ENCODE assay signal across 10 mouse cellular contexts in the genomic region with DNA sequence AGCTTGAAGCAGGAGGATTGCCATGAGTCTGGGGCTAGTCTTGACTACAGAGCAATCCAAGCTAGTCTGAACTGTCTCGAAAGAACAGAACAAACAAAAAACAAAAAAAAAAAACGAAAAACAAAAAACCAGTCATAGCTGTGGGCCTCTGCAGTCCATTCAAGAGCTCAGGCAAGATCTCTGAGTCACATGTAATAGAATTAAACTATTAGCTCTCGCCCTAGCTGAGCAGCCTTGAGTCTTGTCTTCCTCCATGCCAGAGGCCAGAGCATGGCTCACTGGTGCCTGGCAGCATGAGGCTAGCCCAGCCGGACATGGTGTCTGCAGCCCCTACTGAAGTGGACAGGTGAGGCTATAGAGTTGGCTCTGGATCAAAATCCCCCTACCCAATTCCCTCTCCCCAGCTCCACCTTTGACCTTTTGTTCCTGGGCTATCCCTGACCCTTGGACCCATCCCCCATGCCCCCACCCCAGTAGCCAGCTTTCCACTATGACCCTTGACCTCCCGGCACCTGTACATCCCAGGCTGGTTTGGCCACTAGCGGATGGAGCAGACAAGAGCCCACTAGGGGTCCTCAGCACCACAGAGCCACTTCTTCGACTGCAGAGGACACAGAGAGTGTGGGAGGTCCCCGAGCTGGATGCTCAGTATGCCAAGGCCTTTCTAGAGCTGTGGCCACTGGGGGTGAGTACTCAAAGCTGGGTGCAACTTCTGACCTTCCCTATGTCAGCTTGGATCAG. TPM values are rescaled to one million over a fixed set of nuclear protein-coding genes. Genes with fewer than 3 reads are reported as not detected.
DNase-seq lines count a peak whose midpoint lies in the region; ATAC-seq and TF ChIP-seq lines count a peak whose summit lies in the region.
"Had no signal": no experiment of that assay in that cellular context is flagged by ENCODE, and none has a peak within 500 bp of the region (broad histone marks: within the 10 kb centered on the region; RNA-seq: fewer than 3 reads in every experiment).

No protein-coding gene starts in this region.

- H3K4me3 ChIP-seq in kidney, adult 2 months (ENCODE audit: insufficient read depth, low read depth, low read length): no peak overlapping the region
- H3K4me3 ChIP-seq in intestine, postnatal 0 days (ENCODE audit: low read depth, low read length): no peak overlapping the region
- H3K4me3 ChIP-seq in liver, postnatal 0 days (ENCODE audit: low read depth, low read length): no peak overlapping the region

- no peaks in the 10 kb centered on the region for H3K4me1 ChIP-seq in kidney, adult 2 months (ENCODE audit: control insufficient read depth, insufficient read depth, low read length)
- peaks cover 5% of the 10 kb centered on the region; the same call in 1 of the 2 replicates for H3K4me1 ChIP-seq in intestine, postnatal 0 days (replicated peaks; ENCODE audit: control insufficient read depth, insufficient read depth, low read length)
- H3K4me1 ChIP-seq in liver, postnatal 0 days (ENCODE audit: insufficient read depth): peaks cover 15% of the 10 kb centered on the region

- no peak for ATAC-seq in intestine, postnatal 0 days
- no peak for ATAC-seq in liver, postnatal 0 days
- ATAC-seq: Patski had no signal

- 54% methylated on average over 8 of the region's 8 CpGs for WGBS in kidney, adult 2 months
- 62% methylated on average over 8 of the region's 8 CpGs for WGBS in intestine, postnatal 0 days
- WGBS in liver, postnatal 0 days (ENCODE audit: insufficient replicate concordance): 64% methylated on average over 8 of the region's 8 CpGs

- DNase-seq in kidney, adult 2 months: peak; percentile 45
- DNase-seq in kidney, adult 11 months: no peak
- peak; percentile 44 for DNase-seq in ZHBTc4 (ENCODE audit: low read depth, low spot score)
- DNase-seq in liver, postnatal 0 days: no peak
- no peak for DNase-seq in gastrocnemius, postnatal 25 days
- DNase-seq in gastrocnemius, postnatal 4 days (ENCODE audit: low spot score in 2 of 2): no peak
- DNase-seq in left cerebral cortex, adult 8-10 months (ENCODE audit: low spot score in 2 of 2): no peak

- H3K9ac ChIP-seq in intestine, postnatal 0 days (ENCODE audit: low read depth, low read length): no peak overlapping the region
- H3K9ac ChIP-seq in liver, postnatal 0 days (replicated peaks): no peak overlapping the region

- H3K36me3 ChIP-seq in kidney, adult 2 months (ENCODE audit: control insufficient read depth, insufficient read depth, low read length): no peaks in the 10 kb centered on the region; the same call in 1 of the 2 replicates
- peaks cover 26% of the 10 kb centered on the region for H3K36me3 ChIP-seq in intestine, postnatal 0 days (ENCODE audit: control insufficient read depth, insufficient read depth)
- peaks cover 6% of the 10 kb centered on the region; the same call in 1 of the 2 replicates for H3K36me3 ChIP-seq in liver, postnatal 0 days (replicated peaks; ENCODE audit: insufficient read depth, low read length)

- H3K9me3 ChIP-seq in intestine, postnatal 0 days (ENCODE audit: control insufficient read depth): no peaks in the 10 kb centered on the region
- no peaks in the 10 kb centered on the region for H3K9me3 ChIP-seq in liver, postnatal 0 days (ENCODE audit: low read length)

- H3K27me3 ChIP-seq in kidney, adult 2 months (replicated peaks; ENCODE audit: control insufficient read depth, insufficient read depth, low read length): no peaks in the 10 kb centered on the region
- H3K27me3 ChIP-seq in intestine, postnatal 0 days (replicated peaks; ENCODE audit: control insufficient read depth, insufficient read depth, low read length): no peaks in the 10 kb centered on the region
- H3K27me3 ChIP-seq in liver, postnatal 0 days (ENCODE audit: insufficient read depth, low read length): no peaks in the 10 kb centered on the region
- H3K27me3 ChIP-seq: Patski had no signal

- H3K27ac ChIP-seq in kidney, adult 2 months (ENCODE audit: insufficient read depth, low read depth, low read length): no peak overlapping the region
- no peak overlapping the region for H3K27ac ChIP-seq in intestine, postnatal 0 days (ENCODE audit: low read depth, low read length)
- H3K27ac ChIP-seq in liver, postnatal 0 days (ENCODE audit: low read depth): no peak overlapping the region

- TF ChIP-seq POLR2A in kidney, adult 2 months (IDR thresholded peaks at IDR 0.05; ENCODE audit: low read depth, low read length): no peak

- TF ChIP-seq CTCF in kidney, adult 2 months (conservative IDR thresholded peaks at IDR 0.05; ENCODE audit: insufficient read depth, insufficient read length, low read depth, low read length): peak; percentile 37; the same call in 1 of the 2 replicates
- TF ChIP-seq CTCF in intestine, postnatal 0 days (IDR thresholded peaks at IDR 0.05; ENCODE audit: low read depth): peak; percentile 65
- peak; percentile 43 for TF ChIP-seq CTCF in liver, postnatal 0 days (IDR thresholded peaks at IDR 0.05; ENCODE audit: low read depth)

- no peak for TF ChIP-seq EP300 in liver, postnatal 0 days (IDR thresholded peaks at IDR 0.05; ENCODE audit: low read depth)

- no peak overlapping the region for H3K4me2 ChIP-seq in intestine, postnatal 0 days (replicated peaks; ENCODE audit: low read depth)
- H3K4me2 ChIP-seq in liver, postnatal 0 days (ENCODE audit: low read depth, low read length): no peak overlapping the region

RNA-seq across cellular contexts. Expression of a gene that starts 1.5 kb away (rescaled TPM):
- polyA plus RNA-seq in kidney, adult 2 months (2012; rRNA removed): 2.9 and 5.9 TPM in 2 replicates
- polyA plus RNA-seq in intestine, postnatal 0 days (2015; fragmentation: Nextera tagmentation; extraction: Ambion mirVana): 1.6 and 2.2 TPM in 2 replicates
- 7.2 and 7.6 TPM in 2 replicates for polyA plus RNA-seq in liver, postnatal 0 days (2015; fragmentation: Nextera tagmentation; extraction: Ambion mirVana)
- total RNA-seq in gastrocnemius, postnatal 25 days (2021): under 1 TPM; 0.51 to 0.78 TPM
- 1 to 10 TPM; 1.7 to 1.8 TPM for total RNA-seq in gastrocnemius, postnatal 4 days (2021)
- total RNA-seq in left cerebral cortex, adult 8-10 months (2022): 1 to 10 TPM; 2.0 to 4.9 (median 4.1) TPM

RNA-seq across cellular contexts. Expression of a gene that starts 18.1 kb away (rescaled TPM):
- polyA plus RNA-seq in kidney, adult 2 months (2012; rRNA removed): 172 and 214 TPM in 2 replicates
- polyA plus RNA-seq in intestine, postnatal 0 days (2015; fragmentation: Nextera tagmentation; extraction: Ambion mirVana): 144 and 152 TPM in 2 replicates
- 82.0 and 88.6 TPM in 2 replicates for polyA plus RNA-seq in liver, postnatal 0 days (2015; fragmentation: Nextera tagmentation; extraction: Ambion mirVana)
- total RNA-seq in gastrocnemius, postnatal 25 days (2021): 100 to 1,000 TPM; 118 to 120 TPM
- 100 to 1,000 TPM; 369 to 382 TPM for total RNA-seq in gastrocnemius, postnatal 4 days (2021)
- 100 to 1,000 TPM; 433 to 466 (median 453) TPM for total RNA-seq in left cerebral cortex, adult 8-10 months (2022)

RNA-seq across cellular contexts. Expression of a gene that starts 22.9 kb away (rescaled TPM):
- 37.9 and 41.6 TPM in 2 replicates for polyA plus RNA-seq in kidney, adult 2 months (2012; rRNA removed)
- 33.1 and 33.2 TPM in 2 replicates for polyA plus RNA-seq in intestine, postnatal 0 days (2015; fragmentation: Nextera tagmentation; extraction: Ambion mirVana)
- polyA plus RNA-seq in liver, postnatal 0 days (2015; fragmentation: Nextera tagmentation; extraction: Ambion mirVana): 25.1 and 26.9 TPM in 2 replicates
- 10 to 100 TPM; 24.4 to 27.9 TPM for total RNA-seq in gastrocnemius, postnatal 25 days (2021)
- 10 to 100 TPM; 17.3 to 20.0 TPM for total RNA-seq in gastrocnemius, postnatal 4 days (2021)
- total RNA-seq in left cerebral cortex, adult 8-10 months (2022): 10 to 100 TPM; 32.2 to 34.7 (median 33.3) TPM

RNA-seq across cellular contexts. Expression of a gene that starts 23.7 kb away (rescaled TPM):
- 99.8 and 103 TPM in 2 replicates for polyA plus RNA-seq in kidney, adult 2 months (2012; rRNA removed)
- 76.8 and 79.2 TPM in 2 replicates for polyA plus RNA-seq in intestine, postnatal 0 days (2015; fragmentation: Nextera tagmentation; extraction: Ambion mirVana)
- 20.5 and 22.7 TPM in 2 replicates for polyA plus RNA-seq in liver, postnatal 0 days (2015; fragmentation: Nextera tagmentation; extraction: Ambion mirVana)
- 10 to 100 TPM; 81.6 to 82.3 TPM for total RNA-seq in gastrocnemius, postnatal 25 days (2021)
- 10 to 100 TPM; 82.3 to 83.2 TPM for total RNA-seq in gastrocnemius, postnatal 4 days (2021)
- total RNA-seq in left cerebral cortex, adult 8-10 months (2022): 100 to 1,000 TPM; 132 to 145 (median 141) TPM

RNA-seq across cellular contexts. Expression of a gene that starts 34.3 kb away (rescaled TPM):
- polyA plus RNA-seq in kidney, adult 2 months (2012; rRNA removed): not detected in 2 replicates
- not detected in 2 replicates for polyA plus RNA-seq in intestine, postnatal 0 days (2015; fragmentation: Nextera tagmentation; extraction: Ambion mirVana)
- polyA plus RNA-seq in liver, postnatal 0 days (2015; fragmentation: Nextera tagmentation; extraction: Ambion mirVana): not detected in 2 replicates
- total RNA-seq in gastrocnemius, postnatal 25 days (2021): not detected
- total RNA-seq in gastrocnemius, postnatal 4 days (2021): not detected
- 1 to 10 TPM; 1.7 to 2.8 (median 2.4) TPM for total RNA-seq in left cerebral cortex, adult 8-10 months (2022)
- total RNA-seq: common myeloid progenitor, adult 5-6 weeks had no signal
- polyA plus RNA-seq: Patski had no signal

Comparison
In these comparisons a context has a peak if more than half of its experiments do, and no peak if none do; other contexts are left out.
1. DNase-seq: peak in kidney, adult 2 months (single experiment) and ZHBTc4 (single experiment); none in kidney, adult 11 months (single experiment), liver, postnatal 0 days (single experiment), gastrocnemius, postnatal 25 days (single experiment), gastrocnemius, postnatal 4 days (0 of 2) and left cerebral cortex, adult 8-10 months (0 of 2).
2. Peak in every context shown above with its lines, with median percentiles within 50 percentile points of each other: CTCF ChIP-seq.